ENCODE assay signal across 24 mouse cellular contexts in genomic region chr9:94216414-94217279, GRCm38 (mm10).
"Had no signal": no experiment of that assay in that cellular context is flagged by ENCODE, and none has a peak within 500 bp of the region (broad histone marks: within the 10 kb centered on the region; RNA-seq: fewer than 3 reads in every experiment).

No protein-coding gene starts in this region.

- H3K4me3 ChIP-seq: layer of hippocampus, adult 2 months; limb, embryonic 10.5 days; limb, embryonic 13.5 days; liver, embryonic 12.5 days; liver, embryonic 15.5 days; megakaryocyte, embryonic 14.5 days; midbrain, embryonic 10.5 days; neural tube, embryonic 12.5 days; neural tube, embryonic 15.5 days had no signal

- H3K9me3 ChIP-seq: limb, embryonic 10.5 days; limb, embryonic 13.5 days; liver, embryonic 12.5 days; liver, embryonic 15.5 days; megakaryocyte, embryonic 14.5 days; midbrain, embryonic 10.5 days; neural tube, embryonic 12.5 days; neural tube, embryonic 15.5 days had no signal

- H3K36me3 ChIP-seq: limb, embryonic 10.5 days; limb, embryonic 13.5 days; liver, embryonic 12.5 days; liver, embryonic 15.5 days; midbrain, embryonic 10.5 days; neural tube, embryonic 12.5 days; neural tube, embryonic 15.5 days had no signal

- H3K4me2 ChIP-seq: limb, embryonic 13.5 days; liver, embryonic 12.5 days; liver, embryonic 15.5 days; neural tube, embryonic 12.5 days; neural tube, embryonic 15.5 days had no signal

- H3K4me1 ChIP-seq: liver, embryonic 12.5 days; liver, embryonic 15.5 days; megakaryocyte, embryonic 14.5 days; midbrain, embryonic 10.5 days; neural tube, embryonic 12.5 days; neural tube, embryonic 15.5 days had no signal

- H3K27me3 ChIP-seq: limb, embryonic 13.5 days; liver, embryonic 12.5 days; liver, embryonic 15.5 days; megakaryocyte, embryonic 14.5 days; neural tube, embryonic 12.5 days; neural tube, embryonic 15.5 days had no signal

- ATAC-seq: liver, embryonic 12.5 days had no signal

- H3K9ac ChIP-seq: limb, embryonic 13.5 days; liver, embryonic 12.5 days; liver, embryonic 15.5 days; neural tube, embryonic 12.5 days; neural tube, embryonic 15.5 days had no signal

- H3K27ac ChIP-seq: kidney, postnatal 0 days; layer of hippocampus, adult 2 months; limb, embryonic 10.5 days; limb, embryonic 13.5 days; liver, embryonic 12.5 days; liver, embryonic 15.5 days; midbrain, embryonic 10.5 days; neural tube, embryonic 12.5 days; neural tube, embryonic 15.5 days; stomach, postnatal 0 days had no signal

- DNase-seq: kidney, adult 2 months; kidney, postnatal 25 days; layer of hippocampus, adult 9-11 months; liver; lung, adult 2 months; lung, postnatal 14 days; midbrain, embryonic 14.5 days; right cerebral cortex, adult 18-20 months; right cerebral cortex, postnatal 14 days; right cerebral cortex, postnatal 4 days; thymus, adult 2 months; thymus, postnatal 14 days; thymus, postnatal 4 days had no signal
